Mouse (Mus musculus): ENCODE results near the gene Mapre3. TPM values are rescaled to one million over a fixed set of nuclear protein-coding genes. Genes with fewer than 3 reads are reported as not detected.

Gene Mapre3
- polyA plus RNA-seq, 1 experiment from 2014 or later = 14.1 TPM

- ATAC-seq (ENCODE audit: low FRiP score, low TSS enrichment) (0 out of 2 replicates have a peak, but pooled peaks have one; percentile 38), DNase-seq (ENCODE audit: low spot score) (no peak)
- Histone ChIP-seq H3K9me3 (ENCODE audit: control insufficient read depth, low read length) (no peaks in the 10 kb centered on the region), H3K36me3 (ENCODE audit: control insufficient read depth, insufficient read depth, low read length) (no peaks in the 10 kb centered on the region), H3K4me1 (replicated peaks; ENCODE audit: control insufficient read depth, insufficient read depth) (no peaks in the 10 kb centered on the region), H3K27ac (replicated peaks) (no peak overlapping the region), H3K9ac (ENCODE audit: low read length) (no peak overlapping the region), H3K27me3 (ENCODE audit: control insufficient read depth, insufficient read depth, low read length) (no peaks in the 10 kb centered on the region), H3K4me2 (replicated peaks; ENCODE audit: low read depth) (no peak overlapping the region), H3K4me3 (ENCODE audit: low read depth, low read length) (no peak overlapping the region)
- 67% methylated on average over 7 of the region's 7 CpGs for WGBS
- no peak for TF ChIP-seq EP300 (optimal IDR thresholded peaks at IDR 0.05)
- TF ChIP-seq CTCF (IDR thresholded peaks at IDR 0.05; ENCODE audit: low read depth) = no peak
Observed at GRCm38 (mm10) chr5:30797482-30797881, 17.0 kb upstream of the Mapre3 start.

GRCm38 (mm10) chr5:30797982-30798381 lies 16.5 kb upstream of the Mapre3 start:
- ATAC-seq (ENCODE audit: low FRiP score, low TSS enrichment) (no peak), DNase-seq (ENCODE audit: low spot score) (no peak)
- WGBS = 45% methylated on average over 8 of the region's 8 CpGs
- no peak for TF ChIP-seq CTCF (IDR thresholded peaks at IDR 0.05; ENCODE audit: low read depth)
- no peak for TF ChIP-seq EP300 (optimal IDR thresholded peaks at IDR 0.05)
- Histone ChIP-seq H3K27ac (replicated peaks) (no peak overlapping the region), H3K9me3 (ENCODE audit: control insufficient read depth, low read length) (no peaks in the 10 kb centered on the region), H3K4me2 (replicated peaks; ENCODE audit: low read depth) (no peak overlapping the region), H3K36me3 (ENCODE audit: control insufficient read depth, insufficient read depth, low read length) (no peaks in the 10 kb centered on the region), H3K4me1 (replicated peaks; ENCODE audit: control insufficient read depth, insufficient read depth) (no peaks in the 10 kb centered on the region), H3K9ac (ENCODE audit: low read length) (no peak overlapping the region), H3K4me3 (ENCODE audit: low read depth, low read length) (no peak overlapping the region), H3K27me3 (ENCODE audit: control insufficient read depth, insufficient read depth, low read length) (no peaks in the 10 kb centered on the region)

GRCm38 (mm10) chr5:30798965-30799364 lies 15.5 kb upstream of the Mapre3 start:
- Histone ChIP-seq H3K27me3 (ENCODE audit: control insufficient read depth, insufficient read depth, low read length) (no peaks in the 10 kb centered on the region), H3K9me3 (ENCODE audit: control insufficient read depth, low read length) (no peaks in the 10 kb centered on the region), H3K36me3 (ENCODE audit: control insufficient read depth, insufficient read depth, low read length) (no peaks in the 10 kb centered on the region), H3K4me1 (replicated peaks; ENCODE audit: control insufficient read depth, insufficient read depth) (no peaks in the 10 kb centered on the region), H3K27ac (replicated peaks) (no peak overlapping the region), H3K4me3 (ENCODE audit: low read depth, low read length) (no peak overlapping the region), H3K4me2 (replicated peaks; ENCODE audit: low read depth) (no peak overlapping the region), H3K9ac (ENCODE audit: low read length) (no peak overlapping the region)
- 79% methylated on average over 6 of the region's 6 CpGs for WGBS
- no peak for ATAC-seq (ENCODE audit: low FRiP score, low TSS enrichment)
- DNase-seq (ENCODE audit: low spot score) = no peak
- TF ChIP-seq CTCF (IDR thresholded peaks at IDR 0.05; ENCODE audit: low read depth) = no peak
- TF ChIP-seq EP300 (optimal IDR thresholded peaks at IDR 0.05) = no peak

GRCm38 (mm10) chr5:30802724-30803467 lies 11.5 kb upstream of the Mapre3 start:
- Histone ChIP-seq H3K9me3 (ENCODE audit: control insufficient read depth, low read length) (no peaks in the 10 kb centered on the region), H3K4me1 (replicated peaks; ENCODE audit: control insufficient read depth, insufficient read depth) (no peaks in the 10 kb centered on the region), H3K4me3 (ENCODE audit: low read depth, low read length) (no peak overlapping the region), H3K36me3 (ENCODE audit: control insufficient read depth, insufficient read depth, low read length) (no peaks in the 10 kb centered on the region), H3K4me2 (replicated peaks; ENCODE audit: low read depth) (no peak overlapping the region), H3K27ac (replicated peaks) (no peak overlapping the region), H3K9ac (ENCODE audit: low read length) (no peak overlapping the region), H3K27me3 (ENCODE audit: control insufficient read depth, insufficient read depth, low read length) (no peaks in the 10 kb centered on the region)
- no peak for DNase-seq (ENCODE audit: low spot score)
- ATAC-seq (ENCODE audit: low FRiP score, low TSS enrichment) = no peak
- 54% methylated on average over 12 of the region's 12 CpGs for WGBS
- TF ChIP-seq CTCF (IDR thresholded peaks at IDR 0.05; ENCODE audit: low read depth) (no peak), EP300 (optimal IDR thresholded peaks at IDR 0.05) (no peak)

- TF ChIP-seq EP300 (optimal IDR thresholded peaks at IDR 0.05) = no peak
- TF ChIP-seq CTCF (IDR thresholded peaks at IDR 0.05; ENCODE audit: low read depth) = peak; percentile 99
- no peak overlapping the region for H3K4me3 ChIP-seq (ENCODE audit: low read depth, low read length)
- ATAC-seq (ENCODE audit: low FRiP score, low TSS enrichment) (peak; percentile 87), DNase-seq (ENCODE audit: low spot score) (peak; percentile 88)
- H3K27ac ChIP-seq (replicated peaks) = no peak overlapping the region
- H3K36me3 ChIP-seq (ENCODE audit: control insufficient read depth, insufficient read depth, low read length) = no peaks in the 10 kb centered on the region
- 7% methylated on average over 3 of the region's 3 CpGs for WGBS
- H3K27me3 ChIP-seq (ENCODE audit: control insufficient read depth, insufficient read depth, low read length) = no peaks in the 10 kb centered on the region
- no peaks in the 10 kb centered on the region for H3K9me3 ChIP-seq (ENCODE audit: control insufficient read depth, low read length)
- no peak overlapping the region for H3K4me2 ChIP-seq (replicated peaks; ENCODE audit: low read depth)
- no peak overlapping the region for H3K9ac ChIP-seq (ENCODE audit: low read length)
- H3K4me1 ChIP-seq (replicated peaks; ENCODE audit: control insufficient read depth, insufficient read depth) = no peaks in the 10 kb centered on the region
Observed at GRCm38 (mm10) chr5:30806106-30806505, 8.3 kb upstream of the Mapre3 start.

GRCm38 (mm10) chr5:30815120-30815465 lies 652 bp downstream of the Mapre3 start:
- Histone ChIP-seq H3K4me2 (replicated peaks; ENCODE audit: low read depth) (peak overlapping the region; percentile 81), H3K4me1 (replicated peaks; ENCODE audit: control insufficient read depth, insufficient read depth) (no peaks in the 10 kb centered on the region; the same call in 1 of the 2 replicates), H3K9ac (ENCODE audit: low read length) (peak overlapping the region; percentile 70), H3K9me3 (ENCODE audit: control insufficient read depth, low read length) (no peaks in the 10 kb centered on the region), H3K27me3 (ENCODE audit: control insufficient read depth, insufficient read depth, low read length) (no peaks in the 10 kb centered on the region), H3K4me3 (ENCODE audit: low read depth, low read length) (peak overlapping the region; percentile 81), H3K27ac (replicated peaks) (no peak overlapping the region), H3K36me3 (ENCODE audit: control insufficient read depth, insufficient read depth, low read length) (no peaks in the 10 kb centered on the region)
- TF ChIP-seq CTCF (IDR thresholded peaks at IDR 0.05; ENCODE audit: low read depth) (no peak), EP300 (optimal IDR thresholded peaks at IDR 0.05) (no peak)
- no peak for ATAC-seq (ENCODE audit: low FRiP score, low TSS enrichment)
- no peak for DNase-seq (ENCODE audit: low spot score)
- 5% methylated on average over 7 of the region's 7 CpGs for WGBS

Data from stomach, postnatal 0 days (tissue).